Mouse (Mus musculus): ENCODE results near the gene Slc30a2. TPM values are rescaled to one million over a fixed set of nuclear protein-coding genes. Genes with fewer than 3 reads are reported as not detected.

Slc30a2 gene
- polyA plus RNA-seq, 1 experiment from 2014 or later, result 0.06 TPM

DNA sequence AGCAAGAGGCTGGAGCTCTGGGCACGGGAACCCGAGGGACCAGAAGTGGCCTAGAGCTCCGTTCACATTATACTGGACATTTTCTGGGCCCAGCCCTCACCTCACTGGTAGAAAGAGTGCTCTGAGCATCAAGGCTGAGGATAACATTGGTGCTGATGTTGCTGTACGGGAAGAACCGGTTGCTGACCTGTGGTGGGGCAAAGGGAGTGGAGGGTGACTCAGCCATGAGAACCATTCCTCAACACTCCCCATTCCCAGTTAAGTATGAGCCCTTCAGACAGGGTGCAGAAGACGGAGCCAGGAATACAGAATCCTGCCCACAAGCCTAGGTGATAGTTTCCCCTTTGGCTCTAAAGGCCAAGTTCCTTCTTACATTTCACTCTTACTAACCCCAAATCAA, 16.7 kb downstream of the Slc30a2 start:
- peaks cover 16% of the 10 kb centered on the region for H3K4me1 ChIP-seq (replicated peaks)
- no peak overlapping the region for H3K4me3 ChIP-seq (replicated peaks)
- no peak overlapping the region for H3K9ac ChIP-seq
- H3K9me3 ChIP-seq (replicated peaks), result no peaks in the 10 kb centered on the region
- no peak for ATAC-seq (ENCODE audit: insufficient read depth)
- H3K36me3 ChIP-seq (replicated peaks), result no peaks in the 10 kb centered on the region
- WGBS (ENCODE audit: insufficient replicate concordance), result 66% methylated on average over 6 of the region's 6 CpGs
- peaks cover 33% of the 10 kb centered on the region for H3K27me3 ChIP-seq
- H3K27ac ChIP-seq (replicated peaks), result no peak overlapping the region
- no peak overlapping the region for H3K4me2 ChIP-seq

GRCm38 (mm10) chr4:134361215-134361614, 18.2 kb downstream of the Slc30a2 start:
- WGBS (ENCODE audit: insufficient replicate concordance), result 22% methylated on average over 5 of the region's 5 CpGs
- H3K27ac ChIP-seq (replicated peaks), result no peak overlapping the region

GRCm38 (mm10) chr4:134362124-134362523, 19.1 kb downstream of the Slc30a2 start:
- Histone ChIP-seq H3K4me3 (replicated peaks) (no peak overlapping the region), H3K4me1 (replicated peaks) (peaks cover 11% of the 10 kb centered on the region), H3K27ac (replicated peaks) (no peak overlapping the region), H3K9ac (no peak overlapping the region), H3K4me2 (no peak overlapping the region), H3K36me3 (replicated peaks) (no peaks in the 10 kb centered on the region), H3K9me3 (replicated peaks) (no peaks in the 10 kb centered on the region), H3K27me3 (peaks cover 50% of the 10 kb centered on the region)
- no peak for ATAC-seq (ENCODE audit: insufficient read depth)
- WGBS (ENCODE audit: insufficient replicate concordance), result 50% methylated on average over 9 of the region's 9 CpGs

More at GRCm38 (mm10) chr4:134361215-134361614, 18.2 kb downstream of the Slc30a2 start:
- Histone ChIP-seq H3K9ac (no peak overlapping the region), H3K4me2 (no peak overlapping the region), H3K4me1 (replicated peaks) (peaks cover 15% of the 10 kb centered on the region), H3K27me3 (peaks cover 47% of the 10 kb centered on the region), H3K4me3 (replicated peaks) (no peak overlapping the region), H3K36me3 (replicated peaks) (no peaks in the 10 kb centered on the region), H3K9me3 (replicated peaks) (no peaks in the 10 kb centered on the region)
- ATAC-seq (ENCODE audit: insufficient read depth), result no peak

- 8% methylated on average over 9 of the region's 9 CpGs for WGBS (ENCODE audit: insufficient replicate concordance)
- H3K4me3 ChIP-seq (replicated peaks), result no peak overlapping the region
- H3K4me2 ChIP-seq, result peak overlapping the region; percentile 23; the same call in 1 of the 2 replicates
- H3K9me3 ChIP-seq (replicated peaks), result no peaks in the 10 kb centered on the region
- peaks cover 49% of the 10 kb centered on the region for H3K27me3 ChIP-seq
- no peak overlapping the region for H3K27ac ChIP-seq (replicated peaks)
- H3K9ac ChIP-seq, result no peak overlapping the region
- peaks cover 6% of the 10 kb centered on the region; the same call in 1 of the 2 replicates for H3K4me1 ChIP-seq (replicated peaks)
- no peak for ATAC-seq (ENCODE audit: insufficient read depth)
- H3K36me3 ChIP-seq (replicated peaks), result no peaks in the 10 kb centered on the region
These were observed 19.6 kb downstream of the Slc30a2 start for GRCm38 (mm10) chr4:134362586-134362985.

DNA sequence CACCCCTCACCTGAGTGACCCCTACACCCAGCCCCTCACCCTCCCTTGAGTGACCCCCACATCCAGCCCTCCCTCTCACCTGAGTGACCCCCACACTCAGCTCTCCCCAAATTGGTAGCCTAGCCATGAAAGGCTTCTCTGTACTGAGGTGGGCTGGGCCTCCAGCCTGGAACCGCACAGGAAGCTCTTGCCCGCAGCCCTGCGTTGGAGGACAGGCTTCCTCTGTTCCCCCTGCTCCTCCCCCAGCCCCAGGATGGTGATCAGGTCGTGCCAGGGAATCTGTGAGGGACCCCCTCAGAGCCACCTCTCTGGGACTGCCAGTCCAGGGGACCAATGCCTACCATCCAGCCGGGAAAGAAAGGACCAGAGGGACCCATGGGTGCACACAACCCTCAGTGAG, 22.3 kb downstream of the Slc30a2 start:
- Histone ChIP-seq H3K36me3 (replicated peaks) (no peaks in the 10 kb centered on the region), H3K27me3 (peaks cover 60% of the 10 kb centered on the region), H3K4me3 (replicated peaks) (no peak overlapping the region), H3K9ac (no peak overlapping the region), H3K9me3 (replicated peaks) (no peaks in the 10 kb centered on the region), H3K4me1 (replicated peaks) (0 out of 2 replicates have a peak, but pooled peaks cover 3% of the 10 kb centered on the region), H3K4me2 (no peak overlapping the region), H3K27ac (replicated peaks) (no peak overlapping the region)
- whole genome bisulfite sequencing (ENCODE audit: insufficient replicate concordance), result 15% methylated on average over 5 of the region's 5 CpGs
- ATAC-seq (ENCODE audit: insufficient read depth), result no peak

DNA sequence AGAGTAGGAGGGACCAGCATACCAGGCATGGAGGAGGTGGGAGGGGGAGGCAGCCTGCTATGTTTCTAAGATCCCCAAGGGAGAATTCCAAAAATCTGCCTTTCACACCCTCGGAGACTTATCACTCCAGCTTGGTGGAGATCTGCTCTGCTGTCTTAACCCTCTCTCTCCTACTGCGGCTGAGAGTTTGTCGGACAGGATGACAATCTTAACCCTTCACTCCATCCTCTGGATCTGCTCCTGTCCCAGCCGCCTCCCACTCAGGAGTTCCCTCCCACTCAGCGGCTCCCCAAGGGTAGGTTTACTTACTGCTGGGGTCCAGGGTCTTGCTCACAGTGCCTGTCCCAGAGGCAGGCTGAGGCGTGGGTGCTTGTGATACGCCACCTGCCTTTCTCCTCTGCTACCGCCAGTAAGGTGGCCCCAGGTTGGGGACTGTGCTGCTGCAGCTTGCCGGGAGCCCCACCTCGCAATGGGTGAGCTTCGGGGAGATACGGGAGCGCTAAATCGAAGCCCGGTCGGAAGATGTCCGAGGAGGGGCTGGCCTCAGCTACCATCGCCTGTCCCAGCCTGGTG, 27.8 kb downstream of the Slc30a2 start:
- whole genome bisulfite sequencing (ENCODE audit: insufficient replicate concordance), result 2% methylated on average over 18 of the region's 18 CpGs
- no peak overlapping the region for H3K27ac ChIP-seq (replicated peaks)
- H3K4me3 ChIP-seq (replicated peaks), result no peak overlapping the region
- peak overlapping the region; percentile 70; the same call in 1 of the 2 replicates for H3K4me2 ChIP-seq
- H3K4me1 ChIP-seq (replicated peaks), result peaks cover 21% of the 10 kb centered on the region
- H3K9ac ChIP-seq, result no peak overlapping the region
- ATAC-seq (ENCODE audit: insufficient read depth), result no peak
- H3K9me3 ChIP-seq (replicated peaks), result no peaks in the 10 kb centered on the region
- H3K36me3 ChIP-seq (replicated peaks), result no peaks in the 10 kb centered on the region
- peaks cover 75% of the 10 kb centered on the region for H3K27me3 ChIP-seq

- peak overlapping the region; percentile 70; the same call in 1 of the 2 replicates for H3K4me2 ChIP-seq
- no peaks in the 10 kb centered on the region for H3K9me3 ChIP-seq (replicated peaks)
- ATAC-seq (ENCODE audit: insufficient read depth), result no peak
- no peak overlapping the region for H3K4me3 ChIP-seq (replicated peaks)
- peaks cover 68% of the 10 kb centered on the region for H3K27me3 ChIP-seq
- no peak overlapping the region for H3K9ac ChIP-seq
- peaks cover 21% of the 10 kb centered on the region for H3K4me1 ChIP-seq (replicated peaks)
- 2% methylated on average over 17 of the region's 17 CpGs for WGBS (ENCODE audit: insufficient replicate concordance)
- no peak overlapping the region for H3K27ac ChIP-seq (replicated peaks)
- no peaks in the 10 kb centered on the region for H3K36me3 ChIP-seq (replicated peaks)
These were observed 28.4 kb downstream of the Slc30a2 start for GRCm38 (mm10) chr4:134371316-134371855.

DNA sequence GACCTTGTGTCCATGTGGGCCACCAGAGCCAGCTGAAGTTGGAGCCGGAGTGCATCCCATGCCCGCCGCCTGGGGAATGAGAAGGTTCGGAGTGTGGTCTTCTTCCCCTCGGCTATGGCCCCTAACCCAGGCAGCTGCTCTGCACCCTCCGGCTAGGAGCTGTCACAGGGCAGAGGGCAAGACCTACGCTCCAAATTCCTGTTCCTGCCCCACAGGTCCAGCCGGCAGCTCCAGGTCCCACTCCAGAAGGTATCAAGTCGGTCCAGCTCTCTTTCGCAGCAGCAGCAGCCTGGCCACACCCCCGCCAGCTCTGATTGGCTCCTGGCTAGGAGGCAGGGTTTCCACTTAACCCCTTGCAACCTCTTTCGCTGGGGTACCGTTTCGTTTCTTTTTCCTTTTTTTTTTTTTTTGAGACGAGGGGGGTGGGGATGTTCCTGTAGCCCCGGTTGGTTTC, 29.3 kb downstream of the Slc30a2 start:
- peaks cover 67% of the 10 kb centered on the region for H3K27me3 ChIP-seq
- H3K36me3 ChIP-seq (replicated peaks), result no peaks in the 10 kb centered on the region
- H3K4me2 ChIP-seq, result peak overlapping the region; percentile 70
- H3K4me3 ChIP-seq (replicated peaks), result peak overlapping the region; percentile 46
- H3K27ac ChIP-seq (replicated peaks), result no peak overlapping the region
- H3K9me3 ChIP-seq (replicated peaks), result no peaks in the 10 kb centered on the region
- under 1% methylated on average over 16 of the region's 16 CpGs for WGBS (ENCODE audit: insufficient replicate concordance)
- no peak overlapping the region for H3K9ac ChIP-seq
- no peak for ATAC-seq (ENCODE audit: insufficient read depth)
- peaks cover 21% of the 10 kb centered on the region for H3K4me1 ChIP-seq (replicated peaks)

DNA sequence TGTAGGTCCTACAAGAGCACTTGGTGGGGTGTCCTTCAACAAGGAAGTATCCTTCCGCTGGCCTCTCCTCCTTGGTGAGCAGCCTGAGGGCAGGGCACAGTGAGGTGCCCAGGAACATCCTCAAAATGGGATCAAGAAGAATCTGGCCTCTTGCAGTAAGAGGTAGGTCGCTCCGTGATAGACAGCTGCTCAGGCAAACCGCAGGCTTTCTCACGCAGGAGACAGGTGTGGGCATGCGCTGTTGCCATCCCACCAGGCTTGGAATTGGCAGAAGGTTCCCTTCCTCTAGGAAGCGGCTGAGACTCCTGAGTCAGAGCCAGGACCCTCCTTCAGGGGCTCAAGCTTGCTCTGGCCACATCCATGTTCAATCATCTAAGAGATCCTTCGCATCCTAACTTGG, 30.3 kb downstream of the Slc30a2 start:
- no peak overlapping the region for H3K27ac ChIP-seq (replicated peaks)
- no peaks in the 10 kb centered on the region for H3K36me3 ChIP-seq (replicated peaks)
- H3K9me3 ChIP-seq (replicated peaks), result no peaks in the 10 kb centered on the region
- no peak overlapping the region for H3K9ac ChIP-seq
- no peak overlapping the region for H3K4me3 ChIP-seq (replicated peaks)
- 72% methylated on average over 8 of the region's 8 CpGs for WGBS (ENCODE audit: insufficient replicate concordance)
- H3K27me3 ChIP-seq, result peaks cover 58% of the 10 kb centered on the region
- H3K4me1 ChIP-seq (replicated peaks), result peaks cover 21% of the 10 kb centered on the region
- no peak for ATAC-seq (ENCODE audit: insufficient read depth)
- H3K4me2 ChIP-seq, result no peak overlapping the region

DNA sequence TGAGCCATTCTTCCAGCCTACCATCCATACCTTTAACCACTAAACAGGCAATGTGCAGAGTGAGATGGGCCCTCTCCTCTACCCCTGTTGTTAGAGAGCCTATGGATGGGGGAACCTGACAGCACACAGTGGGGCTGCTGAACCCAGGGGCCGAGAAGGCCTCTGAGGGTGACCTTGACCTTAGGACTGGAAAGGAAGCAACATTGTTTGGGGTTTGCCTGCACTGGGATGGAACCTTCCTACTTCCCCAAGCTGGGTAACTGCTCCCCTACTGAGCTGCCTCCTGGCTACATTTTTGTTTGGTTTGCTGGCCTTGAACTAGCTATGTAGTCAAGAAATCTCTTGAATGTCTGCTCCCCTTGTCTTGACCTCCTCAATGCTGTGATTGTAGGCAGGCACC, 31.3 kb downstream of the Slc30a2 start:
- no peak overlapping the region for H3K9ac ChIP-seq
- 52% methylated on average over 1 of the region's 1 CpGs for WGBS (ENCODE audit: insufficient replicate concordance)
- H3K4me2 ChIP-seq, result no peak overlapping the region
- peaks cover 21% of the 10 kb centered on the region for H3K4me1 ChIP-seq (replicated peaks)
- no peak overlapping the region for H3K27ac ChIP-seq (replicated peaks)
- H3K36me3 ChIP-seq (replicated peaks), result no peaks in the 10 kb centered on the region
- no peak for ATAC-seq (ENCODE audit: insufficient read depth)
- H3K4me3 ChIP-seq (replicated peaks), result no peak overlapping the region
- no peaks in the 10 kb centered on the region for H3K9me3 ChIP-seq (replicated peaks)
- H3K27me3 ChIP-seq, result peaks cover 49% of the 10 kb centered on the region

- H3K4me1 ChIP-seq (replicated peaks), result no peaks in the 10 kb centered on the region
- H3K36me3 ChIP-seq (replicated peaks), result no peaks in the 10 kb centered on the region
- WGBS (ENCODE audit: insufficient replicate concordance), result 44% methylated on average over 10 of the region's 10 CpGs
- no peak for ATAC-seq (ENCODE audit: insufficient read depth)
- H3K4me3 ChIP-seq (replicated peaks), result no peak overlapping the region
- H3K4me2 ChIP-seq, result no peak overlapping the region
- H3K9ac ChIP-seq, result no peak overlapping the region
- H3K9me3 ChIP-seq (replicated peaks), result no peaks in the 10 kb centered on the region
- peaks cover 11% of the 10 kb centered on the region for H3K27me3 ChIP-seq
- H3K27ac ChIP-seq (replicated peaks), result no peak overlapping the region
These were observed 35.2 kb downstream of the Slc30a2 start for GRCm38 (mm10) chr4:134378089-134378615.
